Mouse (Mus musculus): Measurements from ENCODE around the gene Spink2. TPM values are rescaled to one million over a fixed set of nuclear protein-coding genes. Genes with fewer than 3 reads are reported as not detected.

Gene Spink2
- polyA plus RNA-seq, 1 experiment from 2014 or later: not detected

- no peak overlapping the region for H3K4me3 ChIP-seq (replicated peaks; ENCODE audit: low read depth, low read length)
- 88% methylated on average over 22 of the region's 22 CpGs for WGBS
Measured at GRCm38 (mm10) chr5:77167306-77167945, 43.8 kb downstream of the Spink2 start.

DNA sequence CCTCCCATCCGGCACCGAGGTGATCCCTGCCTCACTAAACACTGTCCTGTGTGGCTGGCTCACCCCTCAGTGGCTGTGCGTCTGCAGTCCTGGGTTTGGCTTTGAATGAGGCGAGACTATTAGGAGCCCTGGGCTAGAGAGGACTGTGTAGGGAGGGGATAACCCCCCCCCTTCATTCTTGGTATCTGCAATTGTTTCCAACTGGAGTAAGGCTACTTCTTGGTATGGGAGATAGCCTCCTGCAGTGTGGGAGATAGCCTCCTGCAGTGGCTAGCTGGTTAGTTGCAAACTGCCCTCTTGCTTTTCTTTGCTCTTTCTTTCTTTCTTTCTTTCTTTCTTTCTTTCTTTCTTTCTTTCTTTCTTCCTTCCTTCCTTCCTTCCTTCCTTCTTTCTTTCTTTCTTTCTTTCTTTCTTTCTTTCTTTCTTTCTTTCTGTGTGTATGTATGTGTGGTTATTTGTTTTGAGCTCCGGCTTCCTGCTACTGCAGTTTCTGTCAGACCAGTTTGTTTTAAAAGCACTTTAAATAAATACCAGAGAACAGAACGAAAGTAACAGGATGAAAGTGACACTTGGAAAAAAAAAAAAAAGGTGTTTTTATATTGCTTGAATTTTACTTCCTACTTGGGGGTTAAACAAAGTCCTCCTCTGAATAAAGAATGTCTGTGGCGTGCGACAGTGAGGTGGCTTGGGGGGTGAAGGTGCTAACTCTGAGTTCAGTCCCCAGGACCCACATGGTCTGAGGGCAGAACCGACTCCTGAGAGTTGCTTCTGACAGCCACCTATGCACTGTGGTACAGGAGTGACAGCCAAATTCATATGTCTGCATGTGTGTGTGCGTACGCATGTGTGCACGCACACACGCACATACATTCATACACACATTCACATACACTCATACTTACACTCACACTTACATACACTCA, 45.3 kb downstream of the Spink2 start:
- H3K9ac ChIP-seq (replicated peaks; ENCODE audit: low read length): no peak overlapping the region
- ATAC-seq (ENCODE audit: low FRiP score, low TSS enrichment) (no peak), DNase-seq (no peak)
- H3K27me3 ChIP-seq (ENCODE audit: control insufficient read depth, insufficient read depth, low read length): no peaks in the 10 kb centered on the region
- WGBS: 73% methylated on average over 13 of the region's 13 CpGs
- no peaks in the 10 kb centered on the region for H3K9me3 ChIP-seq (ENCODE audit: control insufficient read depth, low read length)
- H3K36me3 ChIP-seq (ENCODE audit: control insufficient read depth, insufficient read depth, low read length): no peaks in the 10 kb centered on the region
- no peak overlapping the region for H3K27ac ChIP-seq (replicated peaks; ENCODE audit: low read depth, low read length)
- no peak overlapping the region for H3K4me3 ChIP-seq (replicated peaks; ENCODE audit: low read depth, low read length)
- no peaks in the 10 kb centered on the region for H3K4me1 ChIP-seq (ENCODE audit: control insufficient read depth, insufficient read depth, low read length)
- H3K4me2 ChIP-seq (ENCODE audit: low read length): no peak overlapping the region

More at GRCm38 (mm10) chr5:77167306-77167945, 43.8 kb downstream of the Spink2 start:
- no peak overlapping the region for H3K9ac ChIP-seq (replicated peaks; ENCODE audit: low read length)
- H3K4me1 ChIP-seq (ENCODE audit: control insufficient read depth, insufficient read depth, low read length): no peaks in the 10 kb centered on the region
- H3K36me3 ChIP-seq (ENCODE audit: control insufficient read depth, insufficient read depth, low read length): no peaks in the 10 kb centered on the region
- no peaks in the 10 kb centered on the region for H3K27me3 ChIP-seq (ENCODE audit: control insufficient read depth, insufficient read depth, low read length)
- no peaks in the 10 kb centered on the region for H3K9me3 ChIP-seq (ENCODE audit: control insufficient read depth, low read length)
- H3K4me2 ChIP-seq (ENCODE audit: low read length): no peak overlapping the region
- ATAC-seq (ENCODE audit: low FRiP score, low TSS enrichment): no peak
- H3K27ac ChIP-seq (replicated peaks; ENCODE audit: low read depth, low read length): no peak overlapping the region
- no peak for DNase-seq

GRCm38 (mm10) chr5:77163597-77163996, 47.7 kb downstream of the Spink2 start:
- Histone ChIP-seq H3K9me3 (ENCODE audit: control insufficient read depth, low read length) (no peaks in the 10 kb centered on the region), H3K4me2 (ENCODE audit: low read length) (no peak overlapping the region), H3K4me3 (replicated peaks; ENCODE audit: low read depth, low read length) (no peak overlapping the region), H3K27me3 (ENCODE audit: control insufficient read depth, insufficient read depth, low read length) (no peaks in the 10 kb centered on the region), H3K9ac (replicated peaks; ENCODE audit: low read length) (no peak overlapping the region), H3K27ac (replicated peaks; ENCODE audit: low read depth, low read length) (no peak overlapping the region), H3K36me3 (ENCODE audit: control insufficient read depth, insufficient read depth, low read length) (no peaks in the 10 kb centered on the region), H3K4me1 (ENCODE audit: control insufficient read depth, insufficient read depth, low read length) (no peaks in the 10 kb centered on the region)
- DNase-seq (no peak), ATAC-seq (ENCODE audit: low FRiP score, low TSS enrichment) (no peak)
- 89% methylated on average over 7 of the region's 7 CpGs for WGBS

- no peaks in the 10 kb centered on the region for H3K9me3 ChIP-seq (ENCODE audit: control insufficient read depth, low read length)
- H3K36me3 ChIP-seq (ENCODE audit: control insufficient read depth, insufficient read depth, low read length): no peaks in the 10 kb centered on the region
- H3K4me3 ChIP-seq (replicated peaks; ENCODE audit: low read depth, low read length): no peak overlapping the region
- no peak for ATAC-seq (ENCODE audit: low FRiP score, low TSS enrichment)
- 89% methylated on average over 3 of the region's 3 CpGs for WGBS
- no peak overlapping the region for H3K27ac ChIP-seq (replicated peaks; ENCODE audit: low read depth, low read length)
- no peaks in the 10 kb centered on the region for H3K27me3 ChIP-seq (ENCODE audit: control insufficient read depth, insufficient read depth, low read length)
- H3K4me2 ChIP-seq (ENCODE audit: low read length): no peak overlapping the region
- no peaks in the 10 kb centered on the region for H3K4me1 ChIP-seq (ENCODE audit: control insufficient read depth, insufficient read depth, low read length)
- H3K9ac ChIP-seq (replicated peaks; ENCODE audit: low read length): no peak overlapping the region
- DNase-seq: no peak
Measured at GRCm38 (mm10) chr5:77162566-77162965, 48.7 kb downstream of the Spink2 start.

- H3K4me1 ChIP-seq (ENCODE audit: control insufficient read depth, insufficient read depth, low read length): no peaks in the 10 kb centered on the region
Measured at GRCm38 (mm10) chr5:77157777-77158540, 53.3 kb downstream of the Spink2 start.

GRCm38 (mm10) chr5:77156938-77157337, 54.3 kb downstream of the Spink2 start:
- H3K4me1 ChIP-seq (ENCODE audit: control insufficient read depth, insufficient read depth, low read length): no peaks in the 10 kb centered on the region
- H3K36me3 ChIP-seq (ENCODE audit: control insufficient read depth, insufficient read depth, low read length): no peaks in the 10 kb centered on the region
- no peaks in the 10 kb centered on the region for H3K27me3 ChIP-seq (ENCODE audit: control insufficient read depth, insufficient read depth, low read length)
- no peak overlapping the region for H3K4me3 ChIP-seq (replicated peaks; ENCODE audit: low read depth, low read length)
- no peaks in the 10 kb centered on the region for H3K9me3 ChIP-seq (ENCODE audit: control insufficient read depth, low read length)
- no peak overlapping the region for H3K27ac ChIP-seq (replicated peaks; ENCODE audit: low read depth, low read length)
- no peak overlapping the region for H3K4me2 ChIP-seq (ENCODE audit: low read length)
- DNase-seq (no peak), ATAC-seq (ENCODE audit: low FRiP score, low TSS enrichment) (no peak)
- no peak overlapping the region for H3K9ac ChIP-seq (replicated peaks; ENCODE audit: low read length)
- WGBS: 73% methylated on average over 5 of the region's 5 CpGs

More at GRCm38 (mm10) chr5:77157777-77158540, 53.3 kb downstream of the Spink2 start:
- no peak overlapping the region for H3K4me2 ChIP-seq (ENCODE audit: low read length)
- ATAC-seq (ENCODE audit: low FRiP score, low TSS enrichment) (no peak), DNase-seq (no peak)
- no peak overlapping the region for H3K9ac ChIP-seq (replicated peaks; ENCODE audit: low read length)
- no peak overlapping the region for H3K27ac ChIP-seq (replicated peaks; ENCODE audit: low read depth, low read length)
- H3K4me3 ChIP-seq (replicated peaks; ENCODE audit: low read depth, low read length): no peak overlapping the region
- no peaks in the 10 kb centered on the region for H3K36me3 ChIP-seq (ENCODE audit: control insufficient read depth, insufficient read depth, low read length)
- no peaks in the 10 kb centered on the region for H3K27me3 ChIP-seq (ENCODE audit: control insufficient read depth, insufficient read depth, low read length)
- H3K9me3 ChIP-seq (ENCODE audit: control insufficient read depth, low read length): no peaks in the 10 kb centered on the region
- 52% methylated on average over 14 of the region's 14 CpGs for WGBS

DNA sequence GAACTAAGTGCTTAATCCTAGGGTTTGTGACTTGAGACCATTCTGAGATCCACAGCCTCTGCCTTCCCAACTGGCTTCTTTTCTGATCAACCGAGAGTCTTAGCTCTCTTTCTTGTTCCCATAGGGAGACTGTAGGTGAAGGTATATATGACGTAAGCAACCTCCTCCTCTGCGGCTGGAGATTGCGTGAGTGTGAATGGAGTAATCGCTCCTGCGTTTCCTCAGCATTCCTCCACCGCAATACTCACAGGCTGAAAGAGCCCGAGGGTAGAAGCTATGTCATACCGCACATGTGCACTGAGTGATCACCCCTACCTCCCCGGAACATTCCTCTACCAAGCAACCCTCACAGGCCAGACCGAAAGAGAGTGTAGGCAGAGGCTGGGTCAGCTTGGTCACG, 55.7 kb downstream of the Spink2 start:
- 96% methylated on average over 12 of the region's 12 CpGs for WGBS
- DNase-seq (no peak), ATAC-seq (ENCODE audit: low FRiP score, low TSS enrichment) (no peak)
- no peaks in the 10 kb centered on the region for H3K36me3 ChIP-seq (ENCODE audit: control insufficient read depth, insufficient read depth, low read length)
- no peak overlapping the region for H3K9ac ChIP-seq (replicated peaks; ENCODE audit: low read length)
- no peaks in the 10 kb centered on the region for H3K27me3 ChIP-seq (ENCODE audit: control insufficient read depth, insufficient read depth, low read length)
- no peaks in the 10 kb centered on the region for H3K4me1 ChIP-seq (ENCODE audit: control insufficient read depth, insufficient read depth, low read length)
- H3K27ac ChIP-seq (replicated peaks; ENCODE audit: low read depth, low read length): no peak overlapping the region
- H3K9me3 ChIP-seq (ENCODE audit: control insufficient read depth, low read length): no peaks in the 10 kb centered on the region
- H3K4me2 ChIP-seq (ENCODE audit: low read length): no peak overlapping the region
- no peak overlapping the region for H3K4me3 ChIP-seq (replicated peaks; ENCODE audit: low read depth, low read length)

Data from midbrain, embryonic 14.5 days (tissue).